Mouse (Mus musculus) kidney, embryonic 16.5 days (tissue): Measurements from ENCODE around the gene Arl15. TPM values are rescaled to one million over a fixed set of nuclear protein-coding genes. Genes with fewer than 3 reads are reported as not detected.

ENCODE experiments used
- ATAC-seq: fragments of 200-750 bp; cut with Nextera tagmentation; 2 replicates; pipeline ENCODE4 v1.8.0; 2017; ENCODE audit warnings: moderate TSS enrichment; ENCODE audit not compliant: low FRiP score, low TSS enrichment
- H3K27ac ChIP-seq: fragments of 300-500 bp; sonication (generic); 2 replicates; pipeline ENCODE4 v1.5.1; 2014; ENCODE audit warnings: low read length
- H3K27me3 ChIP-seq: fragments of 300-500 bp; sonication (generic); 2 replicates; pipeline ENCODE4 v1.6.1; 2014; ENCODE audit warnings: low read length, control low read depth, mixed read lengths; ENCODE audit not compliant: insufficient read depth
- H3K36me3 ChIP-seq: fragments of 300-500 bp; sonication (generic); 2 replicates; pipeline ENCODE4 v1.6.1; 2014; ENCODE audit warnings: low read length, control low read depth, mixed read lengths; ENCODE audit not compliant: insufficient read depth
- H3K4me1 ChIP-seq: fragments of 300-500 bp; sonication (generic); 2 replicates; pipeline ENCODE4 v1.6.1; 2014; ENCODE audit warnings: low read length, control low read depth, mixed read lengths; ENCODE audit not compliant: insufficient read depth
- H3K4me2 ChIP-seq: fragments of 300-500 bp; sonication (generic); replicated peaks from 2 replicates; pipeline ENCODE4 v1.6.1; 2014; ENCODE audit warnings: low read depth, low read length
- H3K4me3 ChIP-seq: fragments of 300-500 bp; sonication (generic); 2 replicates; pipeline ENCODE4 v1.5.1; 2014; ENCODE audit warnings: mild to moderate bottlenecking, low read length
- H3K9ac ChIP-seq: fragments of 300-500 bp; sonication (generic); replicated peaks from 2 replicates; pipeline ENCODE4 v1.6.1; 2014; ENCODE audit warnings: low read length
- H3K9me3 ChIP-seq: fragments of 300-500 bp; sonication (generic); 2 replicates; pipeline ENCODE4 v1.6.1; 2016; ENCODE audit warnings: low read length, control low read depth
- WGBS: fragments of 180-500 bp; shearing (Covaris S2); extraction: QIAGEN DNeasy Blood & Tissue Kit; methylation state at CpG from one replicate; pipeline ENCODE4 v1.1.7; 2014; 5-methylcytosine and 5-hydroxymethylcytosine counted together
- polyA plus RNA-seq: library from polyadenylated mRNA; unstranded; fragments of >200 nt; fragmentation: Nextera tagmentation; extraction: Ambion mirVana; gene quantifications from 2 replicates; pipeline ENCODE4 v1.2.1, GENCODE M21; 2015

Gene Arl15
- polyA plus RNA-seq, 1 experiment from 2014 or later = 12.5 TPM

DNA sequence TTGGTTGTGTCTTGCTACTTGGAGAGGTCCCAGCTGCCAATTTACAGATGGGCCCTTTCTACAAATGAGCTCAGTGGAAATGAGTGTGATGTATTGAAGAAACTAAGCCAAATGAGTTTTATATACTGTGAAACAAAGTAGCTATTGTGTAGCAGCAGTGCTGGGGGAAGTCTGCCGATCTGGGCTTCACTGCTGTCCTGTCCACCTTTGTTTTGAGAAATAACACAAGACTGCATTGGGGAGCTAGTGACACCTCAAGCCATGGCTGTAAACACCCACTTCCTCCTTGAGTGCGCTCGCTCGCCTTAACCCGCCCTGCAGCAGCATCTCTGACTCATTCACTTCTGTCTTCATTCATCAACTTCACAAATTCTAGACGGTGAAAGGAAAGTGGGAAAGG lies 189.3 kb downstream of the Arl15 start:
- H3K9ac ChIP-seq = no peak overlapping the region
- H3K4me2 ChIP-seq = no peak overlapping the region
- ATAC-seq = no peak
- H3K36me3 ChIP-seq = no peaks in the 10 kb centered on the region
- H3K4me3 ChIP-seq = no peak overlapping the region
- H3K4me1 ChIP-seq = peaks cover 16% of the 10 kb centered on the region; the same call in 1 of the 2 replicates
- H3K27ac ChIP-seq = no peak overlapping the region
- no peaks in the 10 kb centered on the region for H3K27me3 ChIP-seq
- WGBS = 17% methylated on average over 6 of the region's 6 CpGs
- no peaks in the 10 kb centered on the region for H3K9me3 ChIP-seq

DNA sequence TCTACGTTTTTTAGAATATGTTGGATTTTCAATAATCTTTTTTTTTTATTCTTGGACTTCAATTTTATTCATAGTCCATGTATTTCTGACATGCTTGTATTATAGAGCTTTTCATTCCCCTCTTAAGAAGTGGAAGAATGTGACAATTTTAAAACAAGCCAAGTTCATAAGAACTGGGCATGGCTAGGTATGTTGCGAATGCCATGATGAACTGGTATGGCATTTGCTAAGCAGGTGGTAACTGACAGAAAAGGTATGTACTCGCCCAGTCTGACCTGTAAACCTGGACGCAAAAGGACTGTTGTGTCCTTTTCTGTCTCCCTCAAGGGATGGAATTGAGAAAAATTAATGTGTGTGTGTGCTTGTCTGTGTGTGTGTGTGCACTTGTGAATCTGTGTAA lies 190.2 kb downstream of the Arl15 start:
- Histone ChIP-seq H3K4me3 (no peak overlapping the region), H3K9ac (no peak overlapping the region), H3K27ac (no peak overlapping the region), H3K36me3 (0 out of 2 replicates have a peak, but pooled peaks cover 3% of the 10 kb centered on the region), H3K4me2 (no peak overlapping the region), H3K27me3 (no peaks in the 10 kb centered on the region), H3K9me3 (0 out of 2 replicates have a peak, but pooled peaks cover 3% of the 10 kb centered on the region), H3K4me1 (peaks cover 16% of the 10 kb centered on the region; the same call in 1 of the 2 replicates)
- no peak for ATAC-seq
- 91% methylated on average over 4 of the region's 4 CpGs for WGBS

DNA sequence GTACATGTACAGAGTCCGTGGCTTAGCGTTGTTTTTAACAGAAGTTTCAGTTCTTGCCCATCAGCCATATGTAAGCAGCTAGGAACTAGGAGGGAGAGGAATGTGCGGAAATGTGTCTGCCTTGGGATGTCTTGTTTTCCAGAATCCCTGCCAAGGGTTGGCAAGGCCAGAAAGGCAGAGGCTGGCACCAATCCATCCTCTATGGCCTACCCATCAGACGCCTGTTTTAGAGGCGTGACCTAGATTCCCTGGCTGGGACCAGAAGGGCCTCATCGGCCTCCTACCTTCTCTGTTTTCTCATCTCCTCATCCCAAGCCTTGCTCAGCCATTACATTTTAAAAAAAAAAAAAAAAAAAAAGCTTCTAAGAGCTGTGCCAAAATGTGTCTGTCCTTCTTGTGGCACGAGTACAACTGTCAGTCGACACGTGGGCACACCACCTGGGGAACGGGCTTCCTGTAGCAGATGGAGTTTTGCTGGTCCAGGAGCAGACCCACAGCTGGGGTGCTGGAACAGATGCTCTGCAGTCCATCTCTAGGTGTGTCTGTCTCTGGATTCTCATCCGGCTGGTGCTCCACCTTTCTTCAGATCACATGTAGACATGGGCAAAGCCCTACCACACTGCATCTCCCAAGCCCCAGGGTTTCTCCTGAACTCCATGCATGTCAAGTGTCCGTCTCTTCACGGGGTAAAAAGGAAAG lies 192.7 kb downstream of the Arl15 start:
- Histone ChIP-seq H3K27me3 (no peaks in the 10 kb centered on the region), H3K9ac (no peak overlapping the region), H3K4me2 (no peak overlapping the region), H3K36me3 (0 out of 2 replicates have a peak, but pooled peaks cover 3% of the 10 kb centered on the region), H3K4me1 (peaks cover 3% of the 10 kb centered on the region; the same call in 1 of the 2 replicates), H3K4me3 (no peak overlapping the region), H3K27ac (no peak overlapping the region), H3K9me3 (0 out of 2 replicates have a peak, but pooled peaks cover 3% of the 10 kb centered on the region)
- no peak for ATAC-seq
- 91% methylated on average over 13 of the region's 13 CpGs for WGBS

DNA sequence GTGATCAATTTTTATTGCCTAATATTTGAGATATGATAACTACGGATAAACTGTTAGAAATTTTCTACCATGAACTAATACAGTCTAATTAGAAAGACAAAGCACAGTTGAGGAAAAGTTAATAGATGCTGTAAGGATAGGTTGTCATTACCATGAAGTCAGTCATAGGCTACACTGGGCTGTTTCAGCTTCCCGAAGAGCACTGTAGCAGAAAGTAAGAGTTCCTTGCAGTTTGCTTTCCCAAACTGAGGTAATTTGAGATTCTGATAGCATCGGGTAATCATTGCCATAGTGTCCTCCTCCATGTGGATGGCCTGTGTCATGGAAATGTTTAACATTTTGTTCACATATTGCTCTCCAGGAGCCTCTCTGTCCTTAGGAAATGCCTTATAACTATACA lies 195.9 kb downstream of the Arl15 start:
- Histone ChIP-seq H3K9me3 (0 out of 2 replicates have a peak, but pooled peaks cover 3% of the 10 kb centered on the region), H3K4me3 (no peak overlapping the region), H3K4me1 (no peaks in the 10 kb centered on the region), H3K4me2 (no peak overlapping the region), H3K27ac (no peak overlapping the region), H3K36me3 (0 out of 2 replicates have a peak, but pooled peaks cover 3% of the 10 kb centered on the region), H3K9ac (no peak overlapping the region), H3K27me3 (no peaks in the 10 kb centered on the region)
- 62% methylated on average over 3 of the region's 3 CpGs for WGBS
- peak; percentile 75; the same call in 1 of the 2 replicates for ATAC-seq

DNA sequence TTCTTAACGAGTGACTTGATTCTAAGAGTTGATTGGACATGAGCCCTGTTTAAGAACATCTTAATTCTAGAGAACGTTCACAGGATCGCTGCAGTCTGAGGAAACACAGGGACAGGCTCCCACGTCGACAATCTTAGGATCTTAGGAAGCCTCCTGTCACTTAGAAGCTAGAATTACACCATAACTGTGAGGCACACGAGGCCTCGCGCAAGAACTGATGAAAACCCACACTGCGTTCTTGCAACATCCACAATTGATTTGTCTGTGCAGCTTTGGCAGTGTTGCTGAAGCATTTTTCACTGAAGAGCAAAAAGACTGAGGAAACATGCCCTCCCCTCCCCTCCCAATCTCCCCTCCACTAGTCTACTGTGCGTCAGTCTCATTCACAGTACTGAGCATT lies 196.4 kb downstream of the Arl15 start:
- Histone ChIP-seq H3K9me3 (0 out of 2 replicates have a peak, but pooled peaks cover 3% of the 10 kb centered on the region), H3K4me2 (no peak overlapping the region), H3K4me3 (no peak overlapping the region), H3K4me1 (no peaks in the 10 kb centered on the region), H3K9ac (no peak overlapping the region), H3K27me3 (no peaks in the 10 kb centered on the region), H3K27ac (no peak overlapping the region), H3K36me3 (0 out of 2 replicates have a peak, but pooled peaks cover 3% of the 10 kb centered on the region)
- no peak for ATAC-seq
- WGBS = 54% methylated on average over 10 of the region's 10 CpGs

DNA sequence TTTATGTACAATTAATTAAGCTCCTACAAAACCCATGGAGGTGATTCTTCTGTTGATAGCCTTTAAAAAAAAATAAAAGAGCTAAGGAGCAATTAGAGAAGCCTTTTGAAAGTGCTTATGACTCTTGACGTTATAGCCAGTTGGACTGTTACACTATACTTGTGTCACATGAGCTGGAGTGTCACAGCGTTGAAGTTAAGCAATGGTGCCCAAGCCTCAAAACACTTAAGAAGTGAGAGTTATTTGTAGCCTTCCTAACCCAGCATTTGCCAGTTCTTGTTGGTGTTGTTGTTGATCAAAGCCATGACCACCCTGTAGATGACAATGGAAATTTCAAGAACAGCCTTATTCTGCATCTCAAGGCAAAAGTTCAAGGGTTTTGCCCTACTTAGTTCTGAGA lies 198.8 kb downstream of the Arl15 start:
- Histone ChIP-seq H3K4me2 (no peak overlapping the region), H3K27me3 (no peaks in the 10 kb centered on the region), H3K4me3 (no peak overlapping the region), H3K9me3 (0 out of 2 replicates have a peak, but pooled peaks cover 3% of the 10 kb centered on the region), H3K36me3 (0 out of 2 replicates have a peak, but pooled peaks cover 3% of the 10 kb centered on the region), H3K9ac (no peak overlapping the region), H3K27ac (no peak overlapping the region), H3K4me1 (no peaks in the 10 kb centered on the region)
- WGBS = 78% methylated on average over 2 of the region's 2 CpGs
- ATAC-seq = no peak

DNA sequence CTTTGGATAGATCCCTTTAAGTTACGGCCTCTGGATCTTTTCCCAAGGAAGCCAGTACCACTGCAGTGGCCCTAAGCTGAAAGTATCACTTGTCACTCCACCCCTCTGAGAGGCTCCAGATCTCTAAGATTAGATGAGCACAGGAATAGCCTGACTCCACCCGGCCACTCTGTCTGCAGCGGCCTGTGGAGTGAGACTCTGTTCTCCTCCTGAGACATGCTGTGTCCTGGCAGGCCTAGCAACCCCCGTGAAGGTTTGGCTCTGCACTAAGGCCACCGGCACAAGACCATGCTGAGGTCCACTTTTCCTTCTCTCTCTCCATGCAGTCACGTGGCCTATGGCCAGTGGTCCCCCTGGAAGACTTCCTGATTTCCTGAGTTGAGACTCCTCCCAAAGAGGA lies 200.3 kb downstream of the Arl15 start:
- no peaks in the 10 kb centered on the region for H3K4me1 ChIP-seq
- H3K4me3 ChIP-seq = no peak overlapping the region
- H3K9ac ChIP-seq = no peak overlapping the region
- 70% methylated on average over 6 of the region's 6 CpGs for WGBS
- no peaks in the 10 kb centered on the region for H3K9me3 ChIP-seq
- H3K27ac ChIP-seq = no peak overlapping the region
- H3K27me3 ChIP-seq = no peaks in the 10 kb centered on the region
- no peak overlapping the region for H3K4me2 ChIP-seq
- H3K36me3 ChIP-seq = no peaks in the 10 kb centered on the region
- no peak for ATAC-seq

DNA sequence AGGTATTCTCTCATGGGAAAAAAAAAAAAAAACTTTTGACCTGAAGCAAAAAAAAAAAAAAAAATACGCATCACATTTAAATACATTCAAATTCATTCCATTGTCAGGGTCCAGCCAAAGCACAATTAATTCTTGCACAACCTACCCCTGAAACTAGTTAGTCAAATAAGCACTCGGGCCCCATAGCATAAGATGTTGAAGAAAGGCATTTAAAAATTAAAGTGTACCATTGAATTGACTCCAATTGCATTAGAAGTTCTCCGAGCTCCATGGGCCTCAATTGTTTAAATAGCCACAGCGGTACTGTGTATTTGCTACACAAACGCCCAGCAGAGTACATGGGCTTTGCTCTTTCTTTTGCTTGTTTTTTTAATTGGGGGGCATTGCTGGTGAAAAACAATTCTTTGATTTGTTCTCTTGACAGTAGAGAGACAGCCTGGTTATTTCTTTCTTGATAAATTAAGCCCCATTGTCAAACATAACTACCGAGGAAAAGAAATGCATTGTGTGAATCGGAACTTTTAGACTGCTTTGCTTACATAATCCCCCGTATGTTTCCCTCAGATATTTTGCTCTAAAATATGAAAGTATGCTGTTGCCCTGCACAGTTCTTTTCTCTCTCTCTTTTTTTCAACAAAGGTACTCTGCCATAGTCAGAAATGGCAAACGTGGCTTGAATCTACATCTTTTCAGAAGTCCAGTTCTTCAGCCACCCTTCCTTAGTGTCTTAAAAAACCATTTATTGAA lies 201.4 kb downstream of the Arl15 start:
- H3K4me2 ChIP-seq = no peak overlapping the region
- H3K9ac ChIP-seq = no peak overlapping the region
- no peaks in the 10 kb centered on the region for H3K4me1 ChIP-seq
- ATAC-seq = no peak
- no peaks in the 10 kb centered on the region for H3K36me3 ChIP-seq
- no peaks in the 10 kb centered on the region for H3K27me3 ChIP-seq
- no peak overlapping the region for H3K4me3 ChIP-seq
- 87% methylated on average over 9 of the region's 9 CpGs for WGBS
- H3K9me3 ChIP-seq = no peaks in the 10 kb centered on the region
- H3K27ac ChIP-seq = no peak overlapping the region

DNA sequence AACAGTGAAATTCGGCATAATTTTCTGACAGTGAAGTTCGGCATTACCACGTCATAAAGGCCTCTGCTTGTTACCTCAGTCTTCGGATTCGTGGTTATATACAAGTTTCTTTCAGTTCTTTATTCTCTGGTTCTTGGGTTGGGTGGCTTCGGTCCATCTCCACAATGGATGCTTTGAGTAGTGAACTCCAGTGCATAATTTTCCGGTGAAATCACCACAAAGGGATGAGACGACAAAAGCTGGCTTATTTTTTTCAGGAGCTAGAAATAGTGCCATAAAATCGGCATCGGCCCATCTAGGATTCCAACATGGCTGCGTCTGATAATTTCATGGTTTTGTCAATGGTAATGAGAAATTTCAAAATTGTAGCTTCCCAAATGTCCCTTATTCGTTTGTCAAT lies 204.5 kb downstream of the Arl15 start:
- Histone ChIP-seq H3K4me2 (no peak overlapping the region), H3K9ac (no peak overlapping the region), H3K9me3 (no peaks in the 10 kb centered on the region), H3K27ac (no peak overlapping the region), H3K4me1 (no peaks in the 10 kb centered on the region), H3K27me3 (no peaks in the 10 kb centered on the region), H3K36me3 (no peaks in the 10 kb centered on the region), H3K4me3 (no peak overlapping the region)
- ATAC-seq = no peak
- 95% methylated on average over 12 of the region's 12 CpGs for WGBS

DNA sequence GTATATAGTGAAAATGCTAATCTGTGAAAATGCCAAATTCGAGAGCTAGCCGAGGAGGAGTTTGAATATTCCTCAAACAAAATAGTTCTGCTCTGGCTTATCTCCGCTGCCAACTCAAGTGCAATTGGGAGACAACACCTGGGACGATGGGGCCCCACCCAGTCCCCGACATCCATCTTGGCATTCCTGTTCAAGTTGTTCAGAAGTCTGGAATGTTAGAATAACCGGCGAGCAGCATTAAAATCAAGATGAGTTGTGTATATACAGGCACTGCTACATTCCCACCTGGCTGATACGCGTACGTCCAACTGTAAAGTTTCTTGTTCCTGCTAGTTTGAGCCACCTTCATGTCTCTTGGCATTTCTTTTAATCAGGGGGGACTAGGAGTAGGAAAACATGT lies 209.2 kb downstream of the Arl15 start:
- no peak for ATAC-seq
- Histone ChIP-seq H3K4me3 (no peak overlapping the region), H3K9me3 (no peaks in the 10 kb centered on the region), H3K4me2 (no peak overlapping the region), H3K36me3 (no peaks in the 10 kb centered on the region), H3K9ac (no peak overlapping the region), H3K27me3 (no peaks in the 10 kb centered on the region), H3K27ac (no peak overlapping the region), H3K4me1 (no peaks in the 10 kb centered on the region)
- 89% methylated on average over 10 of the region's 10 CpGs for WGBS
